Mouse (Mus musculus) monocyte, adult 5-6 weeks (primary cell): Measurements from ENCODE around the gene Gsap. TPM values are rescaled to one million over a fixed set of nuclear protein-coding genes. Genes with fewer than 3 reads are reported as not detected.
A peak's percentile ranks its signal among the peaks of the same experiment; 100 is the strongest.
"Not testable (repeated sequence)": the region's sequence is repeated elsewhere in the genome, so short reads cannot be mapped to it uniquely, and the experiment has no call there.

ENCODE experiments used
- ATAC-seq: fragments of 153-309, 156-312 bp; replicated peaks from 2 replicates; pipeline ENCODE4 v1.8.0; 2017; ENCODE audit warnings: mild to moderate bottlenecking; ENCODE audit not compliant: low TSS enrichment, insufficient number of reproducible peaks, severe bottlenecking, poor library complexity, low FRiP score
- total RNA-seq: library from RNA; stranded (forward); fragments of 200-1000, 200-491, 200-594 nt; gene quantifications from 3 replicates; pipeline ENCODE4 v1.2.3, GENCODE M21; 2017

The Gsap gene
- total RNA-seq, 1 experiment from 2014 or later, result 196 TPM

- ATAC-seq, result no peak
Measured at GRCm38 (mm10) chr5:21172316-21172715, 13.7 kb upstream of the Gsap start.

- ATAC-seq, result no peak
Measured at GRCm38 (mm10) chr5:21175132-21176112, 10.6 kb upstream of the Gsap start.

- ATAC-seq, result no peak
Measured at GRCm38 (mm10) chr5:21179496-21179895, 6.6 kb upstream of the Gsap start.

GRCm38 (mm10) chr5:21183046-21183445 lies 3.0 kb upstream of the Gsap start:
- ATAC-seq, result not testable (repeated sequence)

- no peak for ATAC-seq
Measured at GRCm38 (mm10) chr5:21186821-21187220, 766 bp downstream of the Gsap start.

- peak; percentile 74 for ATAC-seq
Measured at GRCm38 (mm10) chr5:21188435-21188834, 2.4 kb downstream of the Gsap start.

GRCm38 (mm10) chr5:21189036-21189435 lies 3.0 kb downstream of the Gsap start:
- ATAC-seq, result peak; percentile 58

GRCm38 (mm10) chr5:21189460-21189859 lies 3.4 kb downstream of the Gsap start:
- peak; percentile 6; the same call in 1 of the 2 replicates for ATAC-seq

GRCm38 (mm10) chr5:21203504-21203903 lies 17.4 kb downstream of the Gsap start:
- ATAC-seq, result no peak

GRCm38 (mm10) chr5:21204157-21204556 lies 18.1 kb downstream of the Gsap start:
- ATAC-seq, result no peak

GRCm38 (mm10) chr5:21206014-21206413 lies 20.0 kb downstream of the Gsap start:
- ATAC-seq, result no peak

- ATAC-seq, result no peak
Measured at GRCm38 (mm10) chr5:21211406-21211805, 25.4 kb downstream of the Gsap start.

GRCm38 (mm10) chr5:21212933-21213332 lies 26.9 kb downstream of the Gsap start:
- ATAC-seq, result peak; percentile 54; the same call in 1 of the 2 replicates

- peak; percentile 46; the same call in 1 of the 2 replicates for ATAC-seq
Measured at GRCm38 (mm10) chr5:21213801-21214200, 27.7 kb downstream of the Gsap start.

GRCm38 (mm10) chr5:21217453-21218294 lies 31.6 kb downstream of the Gsap start:
- ATAC-seq, result no peak

GRCm38 (mm10) chr5:21232876-21233275 lies 46.8 kb downstream of the Gsap start:
- no peak for ATAC-seq

- no peak for ATAC-seq
Measured at GRCm38 (mm10) chr5:21244575-21244974, 58.5 kb downstream of the Gsap start.

GRCm38 (mm10) chr5:21245241-21245640 lies 59.2 kb downstream of the Gsap start:
- no peak for ATAC-seq

- ATAC-seq, result no peak
Measured at GRCm38 (mm10) chr5:21246794-21247193, 60.7 kb downstream of the Gsap start.
